Mouse (Mus musculus) right cerebral cortex, postnatal 14 days (tissue): Measurements from ENCODE around the gene Plxdc2.

Experiments
- DNase-seq: peaks from one replicate; pipeline ENCODE4 v3.0.0; 2022

The Plxdc2 gene

GRCm38 (mm10) chr2:16356106-16356818, at the start of gene Plxdc2:
TSS of gene Plxdc2 (plus strand) at chr2:16356304.
- DNase-seq = peak; percentile 77

GRCm38 (mm10) chr2:16310387-16310786, 45.7 kb upstream of the Plxdc2 start:
- no peak for DNase-seq

- peak; percentile 20 for DNase-seq
Observed at GRCm38 (mm10) chr2:16312400-16313070, 43.6 kb upstream of the Plxdc2 start.

- no peak for DNase-seq
Observed at GRCm38 (mm10) chr2:16335194-16335781, 20.8 kb upstream of the Plxdc2 start.

- no peak for DNase-seq
Observed at GRCm38 (mm10) chr2:16344564-16344963, 11.5 kb upstream of the Plxdc2 start.

- DNase-seq = no peak
Observed at GRCm38 (mm10) chr2:16351106-16351505, 5.0 kb upstream of the Plxdc2 start.

- peak; percentile 58 for DNase-seq
Observed at GRCm38 (mm10) chr2:16355611-16356105, 446 bp upstream of the Plxdc2 start.

- no peak for DNase-seq
Observed at GRCm38 (mm10) chr2:16356921-16357837, 1.1 kb downstream of the Plxdc2 start.

- DNase-seq = no peak
Observed at GRCm38 (mm10) chr2:16357946-16358345, 1.8 kb downstream of the Plxdc2 start.

GRCm38 (mm10) chr2:16359341-16359928, 3.3 kb downstream of the Plxdc2 start:
- DNase-seq = no peak

GRCm38 (mm10) chr2:16364749-16365148, 8.6 kb downstream of the Plxdc2 start:
- DNase-seq = no peak

GRCm38 (mm10) chr2:16365830-16366401, 9.8 kb downstream of the Plxdc2 start:
- DNase-seq = no peak

GRCm38 (mm10) chr2:16370419-16370818, 14.3 kb downstream of the Plxdc2 start:
- no peak for DNase-seq

- DNase-seq = no peak
Observed at GRCm38 (mm10) chr2:16374288-16374687, 18.2 kb downstream of the Plxdc2 start.

- no peak for DNase-seq
Observed at GRCm38 (mm10) chr2:16386206-16386605, 30.1 kb downstream of the Plxdc2 start.

GRCm38 (mm10) chr2:16386692-16387091, 30.6 kb downstream of the Plxdc2 start:
- DNase-seq = no peak

GRCm38 (mm10) chr2:16387787-16388186, 31.7 kb downstream of the Plxdc2 start:
- DNase-seq = no peak

GRCm38 (mm10) chr2:16397501-16397900, 41.4 kb downstream of the Plxdc2 start:
- DNase-seq = no peak

GRCm38 (mm10) chr2:16398006-16398405, 41.9 kb downstream of the Plxdc2 start:
- no peak for DNase-seq

GRCm38 (mm10) chr2:16398896-16399295, 42.8 kb downstream of the Plxdc2 start:
- no peak for DNase-seq

GRCm38 (mm10) chr2:16406508-16406907, 50.4 kb downstream of the Plxdc2 start:
- DNase-seq = no peak
